In the genomic region with DNA sequence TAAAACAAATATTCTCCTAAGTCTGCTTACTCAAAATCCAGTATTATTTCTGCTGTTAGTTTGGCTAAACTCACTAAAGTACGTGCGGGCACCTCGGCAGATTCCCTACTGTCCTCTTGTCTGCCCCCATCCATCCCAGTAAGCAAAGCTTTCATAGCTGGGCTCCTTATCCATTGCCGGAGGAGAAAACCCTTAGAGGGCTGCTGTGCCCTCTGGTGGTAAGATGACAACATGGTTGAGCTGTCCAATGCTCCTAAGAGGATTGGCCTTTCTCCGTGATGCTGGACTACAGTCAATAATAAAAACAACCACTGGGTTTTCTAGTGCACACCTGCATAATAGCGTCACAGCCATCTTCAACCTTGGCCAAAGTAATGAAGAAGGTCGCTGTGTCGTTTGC, we compare ENCODE assay signal across 10 mouse cellular contexts. TPM values are rescaled to one million over a fixed set of nuclear protein-coding genes. Genes with fewer than 3 reads are reported as not detected.
A peak's percentile ranks its signal among the peaks of the same experiment; 100 is the strongest.
DNase-seq lines count a peak whose midpoint lies in the region; ATAC-seq lines count a peak whose summit lies in the region.
"Had no signal": no experiment of that assay in that cellular context is flagged by ENCODE, and none has a peak within 500 bp of the region (broad histone marks: within the 10 kb centered on the region; RNA-seq: fewer than 3 reads in every experiment).

No protein-coding gene starts in this region.

- no peak overlapping the region; the same call in 1 of the 2 replicates for H3K27ac ChIP-seq in midbrain, embryonic 11.5 days (ENCODE audit: low read depth, low read length)
- H3K27ac ChIP-seq: macrophage had no signal

- no peak overlapping the region for H3K4me3 ChIP-seq in midbrain, embryonic 11.5 days (ENCODE audit: low read depth, low read length)
- H3K4me3 ChIP-seq: erythroblast, embryonic 14.5 days had no signal

- DNase-seq in adrenal gland, adult 2 months, result peak; percentile 62
- no peak for DNase-seq in adrenal gland, adult 18-20 months (ENCODE audit: low spot score in 2 of 2)
- DNase-seq in 3T3-L1 (ENCODE audit: low read depth, low spot score), result peak; percentile 73
- DNase-seq in cerebellum, postnatal 10 days, result peak; percentile 79 to 82
- DNase-seq in gastrocnemius, postnatal 10 days, result peak; percentile 36
- DNase-seq in kidney, postnatal 4 days, result peak; percentile 65 to 75
- peak; percentile 88 for DNase-seq in midbrain, embryonic 11.5 days (ENCODE audit: low spot score, missing footprints)
- no peak for DNase-seq in natural killer cell, adult 2 months (ENCODE audit: low spot score in 2 of 2)

- 0 out of 2 replicates have a peak, but pooled peaks cover 2% of the 10 kb centered on the region for H3K36me3 ChIP-seq in midbrain, embryonic 11.5 days (ENCODE audit: control insufficient read depth, insufficient read depth, low read length)

- 39% methylated on average over 8 of the region's 8 CpGs for WGBS in midbrain, embryonic 11.5 days

- peaks cover 18% of the 10 kb centered on the region for H3K4me1 ChIP-seq in midbrain, embryonic 11.5 days (ENCODE audit: control insufficient read depth, insufficient read depth, low read length)

- H3K27me3 ChIP-seq in midbrain, embryonic 11.5 days (ENCODE audit: control insufficient read depth, insufficient read depth, low read length), result no peaks in the 10 kb centered on the region

- H3K4me2 ChIP-seq in midbrain, embryonic 11.5 days, result no peak overlapping the region

- ATAC-seq in midbrain, embryonic 11.5 days (ENCODE audit: low FRiP score), result peak; percentile 48

- H3K9me3 ChIP-seq in midbrain, embryonic 11.5 days (ENCODE audit: control insufficient read depth, low read length), result no peaks in the 10 kb centered on the region

- no peak overlapping the region for H3K9ac ChIP-seq in midbrain, embryonic 11.5 days (ENCODE audit: low read length)

RNA-seq across cellular contexts. Expression of a gene that starts 59.3 kb away (rescaled TPM):
- 10 to 100 TPM; 31.4 to 53.7 TPM for total RNA-seq in adrenal gland, adult 2 months (2021)
- polyA plus RNA-seq in adrenal gland, adult 2 months (2012; rRNA removed), result 7.7 and 9.6 TPM in 2 replicates
- 10 to 100 TPM; 25.1 to 31.1 TPM for total RNA-seq in adrenal gland, adult 18-20 months (2021)
- total RNA-seq in gastrocnemius, postnatal 10 days (2021), result 10 to 100 TPM; 14.3 to 15.9 TPM
- 69.5 and 73.3 TPM in 2 replicates for polyA plus RNA-seq in midbrain, embryonic 11.5 days (2014; fragmentation: Nextera tagmentation; extraction: Ambion mirVana)
- polyA plus RNA-seq: erythroblast, embryonic 14.5 days; macrophage had no signal

Comparison
In these comparisons a context has a peak if more than half of its experiments do, and no peak if none do; other contexts are left out.
1. DNase-seq: peak in adrenal gland, adult 2 months (single experiment), 3T3-L1 (single experiment), cerebellum, postnatal 10 days (2 of 2), gastrocnemius, postnatal 10 days (single experiment), kidney, postnatal 4 days (2 of 2) and midbrain, embryonic 11.5 days (single experiment); none in adrenal gland, adult 18-20 months (0 of 2) and natural killer cell, adult 2 months (0 of 2).